Mouse (Mus musculus): ENCODE results near the gene Fbln7. TPM values are rescaled to one million over a fixed set of nuclear protein-coding genes. Genes with fewer than 3 reads are reported as not detected.

Fbln7 gene
- 10 to 100 TPM; 12.1 to 12.8 TPM for total RNA-seq (2021)
- long read RNA-seq, experiment 1, transcript Fbln7-201 (8 exons, 2,905 nt), result major isoform, 15 of 22 reads
- long read RNA-seq, experiment 1, partial matches to known transcripts, result 2 of 22 reads
- long read RNA-seq, experiment 1, other reads (novel, unspliced or antisense), result 5 of 22 reads
- long read RNA-seq, experiment 2, transcript Fbln7-201 (8 exons, 2,905 nt), result major isoform, 22 of 30 reads
- long read RNA-seq, experiment 2, partial matches to known transcripts, result 1 of 30 reads
- long read RNA-seq, experiment 2, other reads (novel, unspliced or antisense), result 7 of 30 reads

- DNase-seq, result no peak
These were observed at the start of gene Fbln7 for GRCm38 (mm10) chr2:128862636-128863035. TSS of gene Fbln7 (plus strand) at chr2:128862981.

GRCm38 (mm10) chr2:128816311-128816710 lies 46.5 kb upstream of the Fbln7 start:
- DNase-seq, result no peak

GRCm38 (mm10) chr2:128816916-128817315 lies 45.9 kb upstream of the Fbln7 start:
- no peak for DNase-seq

GRCm38 (mm10) chr2:128817387-128817785 lies 45.4 kb upstream of the Fbln7 start:
- DNase-seq, result peak; percentile 36

GRCm38 (mm10) chr2:128817786-128818681 lies 44.7 kb upstream of the Fbln7 start, which contains the start of gene Tmem87b:
TSS of gene Tmem87b (plus strand) at chr2:128818118.
- DNase-seq, result peak; percentile 99

GRCm38 (mm10) chr2:128818956-128819643 lies 43.7 kb upstream of the Fbln7 start:
- DNase-seq, result no peak

GRCm38 (mm10) chr2:128820631-128821030 lies 42.1 kb upstream of the Fbln7 start:
- DNase-seq, result no peak

- no peak for DNase-seq
These were observed 38.9 kb upstream of the Fbln7 start for GRCm38 (mm10) chr2:128823893-128824292.

- no peak for DNase-seq
These were observed 35.0 kb upstream of the Fbln7 start for GRCm38 (mm10) chr2:128827787-128828186.

- no peak for DNase-seq
These were observed 30.2 kb upstream of the Fbln7 start for GRCm38 (mm10) chr2:128832611-128833010.

- no peak for DNase-seq
These were observed 29.7 kb upstream of the Fbln7 start for GRCm38 (mm10) chr2:128833035-128833434.

GRCm38 (mm10) chr2:128833435-128833834 lies 29.3 kb upstream of the Fbln7 start:
- DNase-seq, result no peak

GRCm38 (mm10) chr2:128837531-128837930 lies 25.2 kb upstream of the Fbln7 start:
- DNase-seq, result no peak

GRCm38 (mm10) chr2:128838611-128839010 lies 24.2 kb upstream of the Fbln7 start:
- no peak for DNase-seq

- DNase-seq, result no peak
These were observed 23.3 kb upstream of the Fbln7 start for GRCm38 (mm10) chr2:128839501-128839900.

GRCm38 (mm10) chr2:128842437-128842836 lies 20.3 kb upstream of the Fbln7 start:
- no peak for DNase-seq

GRCm38 (mm10) chr2:128850036-128850435 lies 12.7 kb upstream of the Fbln7 start:
- no peak for DNase-seq

- no peak for DNase-seq
These were observed 6.1 kb upstream of the Fbln7 start for GRCm38 (mm10) chr2:128856673-128857072.

GRCm38 (mm10) chr2:128858962-128859361 lies 3.8 kb upstream of the Fbln7 start:
- no peak for DNase-seq

- DNase-seq, result no peak
These were observed 2.9 kb upstream of the Fbln7 start for GRCm38 (mm10) chr2:128859861-128860260.

- peak; percentile 70 for DNase-seq
These were observed 1.1 kb downstream of the Fbln7 start for GRCm38 (mm10) chr2:128863777-128864331.

- no peak for DNase-seq
These were observed 2.3 kb downstream of the Fbln7 start for GRCm38 (mm10) chr2:128865061-128865460.

Measured in gastrocnemius, postnatal 10 days (tissue).